Mouse (Mus musculus) gastrocnemius, adult 18-20 months (tissue): Measurements from ENCODE around the gene Hbq1b. TPM values are rescaled to one million over a fixed set of nuclear protein-coding genes. Genes with fewer than 3 reads are reported as not detected.
A peak's percentile ranks its signal among the peaks of the same experiment; 100 is the strongest.
"Not testable (repeated sequence)": the region's sequence is repeated elsewhere in the genome, so short reads cannot be mapped to it uniquely, and the experiment has no call there.

ENCODE experiments used
- DNase-seq: peaks from one replicate; pipeline ENCODE4 v3.0.0; 2021; ENCODE audit warnings: low spot score
- total RNA-seq, 2 experiments: library from RNA; stranded (reverse); gene quantifications; 2 replicates each; pipeline ENCODE4 v1.2.3; 2021

Gene Hbq1b
- total RNA-seq, 2 experiments from 2014 or later, result not detected

DNA sequence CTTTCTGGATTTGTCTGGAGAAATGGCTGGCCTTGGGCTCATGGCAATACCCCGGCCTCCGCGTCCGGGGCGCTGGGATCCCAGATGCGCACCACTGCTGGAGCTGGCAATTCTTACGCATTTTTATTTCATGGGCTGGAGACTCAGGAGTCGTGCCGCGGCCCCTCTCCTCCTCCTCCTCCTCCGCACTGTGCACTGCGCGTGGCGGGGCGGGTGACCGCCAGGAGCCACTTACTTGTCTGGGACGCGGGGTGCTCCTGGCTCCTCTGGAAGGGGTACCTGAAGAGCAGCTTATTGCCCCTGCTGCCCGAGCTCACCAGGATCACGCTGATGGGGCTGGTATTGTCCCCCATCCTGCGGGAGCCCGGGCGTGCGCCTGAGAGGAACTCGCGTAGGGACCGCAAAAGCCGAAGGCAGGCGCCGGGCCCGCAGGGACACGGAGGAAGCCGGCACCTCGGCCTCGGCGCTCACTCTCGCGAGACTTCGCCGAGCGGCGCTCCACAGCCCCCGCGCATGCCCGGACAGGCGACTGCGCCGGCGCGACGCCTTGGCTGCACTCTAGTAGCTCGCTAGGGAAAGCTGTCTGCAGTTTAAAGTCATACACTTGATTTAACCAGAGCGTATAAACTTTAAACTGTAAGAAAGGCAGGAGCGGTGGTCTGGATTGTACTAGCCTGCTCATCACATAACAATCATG, 19.4 kb upstream of the Hbq1b start, which contains the start of gene Nprl3:
Gene Nprl3 (minus strand): TSS at position 520 of the 697 bp plus-strand sequence.
- peak; percentile 95 for DNase-seq

DNA sequence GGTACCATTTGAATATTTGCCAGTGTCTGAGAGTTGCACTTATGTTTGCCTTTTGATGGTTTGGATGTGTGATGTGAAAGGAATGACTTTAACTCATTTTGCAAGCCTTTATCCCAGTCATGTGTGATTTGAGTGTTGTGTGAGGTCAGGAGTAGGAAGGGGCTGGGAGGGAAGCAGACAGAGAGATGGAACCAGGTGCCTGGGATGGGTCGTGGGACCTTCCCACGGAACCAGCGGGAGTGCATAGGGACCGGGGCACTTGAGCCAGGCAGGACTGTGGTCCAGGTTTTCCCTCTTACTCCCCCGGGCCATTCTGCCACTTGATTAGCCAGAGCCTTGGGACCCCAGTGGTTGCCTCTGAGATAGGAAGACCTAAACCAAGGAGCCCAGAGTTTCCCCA, 18.8 kb upstream of the Hbq1b start:
- DNase-seq, result no peak

DNA sequence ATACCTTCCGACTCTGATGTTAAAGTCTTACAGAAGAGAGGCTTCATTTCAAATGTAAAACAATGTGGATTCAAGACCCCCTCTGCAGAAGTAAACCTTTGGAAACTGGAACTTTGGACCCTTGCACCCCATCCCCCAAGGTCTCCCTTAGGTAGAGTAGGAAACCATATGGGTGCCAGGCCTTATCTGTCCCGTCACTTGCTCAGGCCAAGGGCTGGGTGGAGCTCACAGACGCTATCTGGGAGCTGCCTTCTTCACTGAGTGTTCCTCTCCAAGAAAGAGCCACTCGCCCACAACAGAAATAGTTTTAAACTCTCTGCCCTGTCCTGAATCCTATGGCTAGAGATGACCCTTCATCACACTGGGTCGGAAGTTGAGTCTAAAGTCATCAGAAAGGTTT, 17.8 kb upstream of the Hbq1b start:
- DNase-seq, result no peak

DNA sequence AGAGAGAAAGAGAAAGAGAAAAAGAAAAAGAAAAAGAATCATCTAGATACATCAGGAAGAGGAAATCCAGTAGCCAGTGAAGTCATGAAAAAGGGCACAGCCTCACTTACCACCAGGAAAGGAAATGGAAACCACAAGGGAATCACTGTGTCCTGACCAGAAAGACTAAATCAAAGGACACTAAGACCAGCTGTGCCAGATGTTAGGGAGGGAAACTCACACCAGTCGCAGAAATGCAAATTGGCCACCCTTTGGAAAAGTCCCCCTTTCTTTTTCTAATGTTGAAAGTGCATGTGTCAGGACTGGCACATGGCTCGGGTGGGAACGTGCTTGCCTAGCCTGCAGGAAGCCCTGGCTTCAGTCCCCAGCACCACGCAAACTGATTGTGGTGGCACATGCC, 15.6 kb upstream of the Hbq1b start:
- DNase-seq, result no peak

DNA sequence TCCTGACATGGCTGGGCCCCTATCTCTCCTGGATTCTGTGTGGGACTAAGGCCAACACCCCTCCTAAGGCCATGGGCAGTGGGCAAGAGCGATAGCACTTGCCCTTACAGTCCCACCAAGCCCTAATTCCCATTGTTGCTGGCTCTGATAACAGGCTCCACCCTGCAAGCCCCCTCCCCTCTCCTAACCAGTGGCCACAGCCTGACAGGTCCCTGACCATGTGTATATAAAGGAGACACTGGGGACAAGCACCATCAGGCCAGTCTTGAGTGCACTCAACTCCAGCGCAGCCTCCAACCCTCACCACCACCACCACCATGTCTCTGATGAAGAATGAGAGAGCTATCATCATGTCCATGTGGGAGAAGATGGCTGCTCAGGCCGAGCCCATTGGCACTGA, 10.4 kb upstream of the Hbq1b start, which contains the start of gene Hba-x:
Gene Hba-x (plus strand): TSS at position 54 of the 400 bp plus-strand sequence.
- DNase-seq, result no peak

DNA sequence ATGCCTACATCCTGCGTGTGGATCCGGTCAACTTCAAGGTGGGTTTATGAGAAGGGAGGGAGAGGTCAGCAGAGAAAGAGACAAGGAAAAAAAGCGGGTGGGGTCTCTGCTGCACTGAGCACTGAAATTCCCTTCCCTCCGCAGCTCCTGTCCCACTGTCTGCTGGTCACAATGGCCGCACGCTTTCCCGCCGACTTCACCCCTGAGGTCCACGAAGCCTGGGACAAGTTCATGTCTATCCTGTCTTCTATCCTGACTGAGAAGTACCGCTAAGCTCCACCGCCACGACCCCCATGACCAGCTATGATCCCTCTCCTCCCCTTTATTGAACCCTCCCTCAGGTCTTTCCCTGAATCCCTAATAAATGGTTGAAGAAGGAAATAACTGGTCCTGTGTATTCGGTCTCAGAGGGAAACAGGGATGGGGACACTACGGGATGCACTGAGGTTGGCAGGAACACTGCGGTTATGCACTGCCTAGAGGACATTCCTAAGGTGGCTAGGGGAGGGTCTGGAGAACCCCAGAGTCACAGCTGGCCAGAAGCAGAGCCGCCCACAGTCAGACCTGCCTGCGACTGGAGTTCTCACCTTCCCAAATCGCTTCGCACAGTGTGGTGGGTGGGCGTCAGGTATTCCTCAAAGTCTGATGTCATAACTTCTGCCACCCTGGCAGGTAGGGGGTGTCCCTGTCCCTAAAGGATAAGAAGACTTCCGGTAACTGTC, 8.9 kb upstream of the Hbq1b start:
- no peak for DNase-seq

DNA sequence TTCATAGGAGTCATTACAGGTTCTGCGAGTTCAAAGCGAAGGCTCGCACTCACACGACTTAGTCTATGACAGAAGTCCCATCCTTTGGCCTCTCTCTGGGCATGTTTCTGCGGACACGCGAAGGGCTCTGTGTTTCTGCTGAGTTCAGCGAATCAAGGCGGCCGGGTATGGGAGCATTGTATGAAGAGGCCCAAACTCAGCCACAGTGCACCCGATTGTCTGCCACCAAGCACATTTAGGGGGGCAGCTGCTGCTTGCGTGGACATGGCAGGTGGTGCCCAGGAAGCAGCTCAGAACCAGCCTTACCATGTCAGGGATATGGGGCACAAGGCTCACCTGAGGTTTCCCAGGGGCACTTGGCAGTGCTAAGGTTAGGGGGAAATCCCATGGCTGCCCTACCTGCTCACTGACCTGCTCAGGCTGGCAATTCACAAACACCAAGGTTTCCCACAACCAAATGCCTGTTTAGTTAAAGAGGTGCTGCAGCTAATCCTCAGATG, 8.3 kb upstream of the Hbq1b start:
- no peak for DNase-seq

DNA sequence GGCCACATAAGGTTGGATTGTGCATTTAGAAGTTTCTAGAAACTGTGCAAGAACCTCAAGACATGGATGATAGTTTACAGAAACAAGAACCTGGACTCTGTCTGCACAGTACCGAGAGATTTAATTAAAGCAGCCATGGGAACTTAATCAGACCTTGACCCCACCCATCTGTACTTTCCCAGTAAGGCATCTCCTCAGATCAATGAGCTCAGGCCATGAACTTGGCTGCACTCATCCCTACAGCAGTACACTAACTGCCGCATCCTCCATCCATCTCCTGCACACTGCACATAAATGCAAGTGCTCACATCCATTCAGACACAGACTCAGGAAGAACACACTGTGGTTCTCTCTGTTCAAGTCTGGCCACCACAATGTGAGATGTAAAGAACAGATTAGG, 6.1 kb upstream of the Hbq1b start:
- DNase-seq, result no peak

DNA sequence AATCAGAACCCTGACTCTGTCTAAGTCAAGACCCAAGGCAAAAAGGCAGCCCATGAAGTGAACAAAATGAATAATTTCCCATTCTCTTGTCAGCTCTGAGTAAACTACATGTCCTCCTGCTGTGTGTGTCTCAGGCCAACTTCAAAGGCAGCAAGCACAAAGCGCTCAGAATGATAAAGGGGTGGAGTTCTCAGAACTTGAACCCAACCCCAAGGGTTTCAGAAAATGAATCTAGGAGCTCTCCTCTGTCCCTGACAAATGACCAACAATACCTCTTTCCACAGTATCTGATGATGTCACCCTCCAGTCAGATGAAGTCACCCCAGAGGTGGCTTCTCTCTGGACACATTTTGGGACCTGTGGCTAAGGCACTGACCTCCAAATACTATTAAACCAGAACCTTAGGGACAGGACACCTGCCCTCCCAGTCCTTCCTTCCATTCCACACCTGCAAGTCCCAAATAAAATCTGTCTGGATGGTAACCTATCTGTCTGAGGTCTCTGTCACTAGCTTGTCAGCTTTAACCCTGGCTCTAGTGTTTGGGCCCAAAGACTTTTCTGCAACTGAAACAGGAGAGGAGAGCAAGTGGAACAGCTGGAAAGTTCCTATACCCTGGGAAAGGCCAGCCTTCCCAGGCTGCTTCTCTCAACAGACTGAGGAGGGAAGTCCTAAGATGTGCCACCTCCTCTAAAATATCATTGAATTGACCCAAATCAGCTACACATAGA, 5.2 kb upstream of the Hbq1b start:
- no peak for DNase-seq

DNA sequence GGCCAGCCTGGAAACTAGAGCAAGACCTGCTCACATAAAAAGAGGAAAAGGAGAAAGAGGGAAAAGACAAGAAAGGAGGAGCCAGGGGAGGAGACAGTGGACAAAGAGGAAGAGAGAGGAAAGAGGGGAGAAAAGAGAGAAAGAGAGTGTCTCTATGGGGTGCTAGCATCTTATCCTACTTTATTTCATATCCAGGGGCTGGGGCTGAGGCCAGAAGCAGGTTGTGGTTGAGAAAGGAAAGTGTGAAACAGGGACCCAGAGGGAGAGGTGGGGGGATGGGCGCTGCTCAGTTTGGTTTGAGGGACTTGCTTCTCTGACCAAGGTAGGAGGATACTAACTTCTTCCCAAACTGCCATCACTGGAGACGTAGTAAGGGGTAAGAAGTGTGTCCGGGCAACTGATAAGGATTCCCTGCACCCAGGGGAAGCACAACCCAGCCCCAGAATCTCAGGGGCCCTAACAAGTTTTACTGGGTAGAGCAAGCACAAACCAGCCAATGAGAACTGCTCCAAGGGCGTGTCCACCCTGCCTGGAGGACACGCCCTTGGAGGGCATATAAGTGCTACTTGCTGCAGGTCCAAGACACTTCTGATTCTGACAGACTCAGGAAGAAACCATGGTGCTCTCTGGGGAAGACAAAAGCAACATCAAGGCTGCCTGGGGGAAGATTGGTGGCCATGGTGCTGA, 3.5 kb upstream of the Hbq1b start, which contains the start of gene Hba-a1:
Gene Hba-a1 (plus strand): TSS at position 421 of the 687 bp plus-strand sequence.
- DNase-seq, result not testable (repeated sequence)

DNA sequence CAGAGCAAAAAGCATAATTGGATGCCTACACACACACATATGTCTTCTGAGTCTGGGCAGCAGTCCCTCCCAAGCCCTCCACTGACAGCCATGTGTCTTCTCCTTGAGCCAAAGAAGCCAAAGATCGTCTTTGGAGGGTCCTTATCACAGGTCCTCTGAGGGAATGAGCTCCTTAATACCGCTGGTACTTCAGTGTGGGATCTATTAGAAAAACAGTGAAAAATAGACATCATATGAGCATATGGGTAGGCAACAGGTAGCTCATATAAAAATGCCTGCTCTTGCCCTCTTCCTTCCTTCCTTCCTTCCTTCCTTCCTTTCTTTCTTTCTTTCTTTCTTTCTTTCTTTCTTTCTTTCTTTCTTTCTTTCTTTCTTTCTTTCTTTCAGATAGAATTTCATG, 2.2 kb upstream of the Hbq1b start:
- DNase-seq, result not testable (repeated sequence)

DNA sequence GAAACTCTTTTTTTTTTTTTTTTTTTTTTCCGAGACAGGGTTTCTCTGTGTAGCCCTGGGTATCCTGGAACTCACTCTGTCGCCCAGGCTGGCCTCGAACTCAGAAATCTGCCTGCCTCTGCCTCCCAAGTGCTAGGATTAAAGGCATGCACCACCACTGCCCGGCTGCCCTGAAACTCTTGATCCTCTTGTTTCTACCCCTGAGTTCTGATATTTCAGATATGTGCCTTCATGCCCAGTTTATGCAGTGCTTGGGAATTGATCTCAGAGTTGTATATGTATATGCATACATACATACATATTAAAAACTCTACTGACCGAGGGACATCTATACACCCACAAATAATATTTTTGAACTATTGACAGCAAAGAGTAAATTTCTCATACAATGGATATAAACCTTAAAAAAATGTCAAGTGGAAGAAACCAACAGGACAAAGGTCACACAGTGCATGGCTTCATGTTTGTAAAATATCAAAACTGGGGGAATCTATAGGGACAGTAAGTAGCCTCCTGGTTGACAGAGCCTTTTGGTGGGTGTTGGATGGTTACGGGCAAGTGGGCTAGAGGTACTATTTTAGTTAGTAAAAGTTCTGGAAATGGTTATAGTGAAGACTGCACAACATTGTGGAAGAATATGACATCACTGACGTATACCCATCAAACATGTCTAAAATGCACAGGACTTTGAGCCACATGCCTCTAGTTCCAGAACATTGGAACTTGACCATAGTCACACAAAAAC, 1.6 kb upstream of the Hbq1b start:
- no peak for DNase-seq

DNA sequence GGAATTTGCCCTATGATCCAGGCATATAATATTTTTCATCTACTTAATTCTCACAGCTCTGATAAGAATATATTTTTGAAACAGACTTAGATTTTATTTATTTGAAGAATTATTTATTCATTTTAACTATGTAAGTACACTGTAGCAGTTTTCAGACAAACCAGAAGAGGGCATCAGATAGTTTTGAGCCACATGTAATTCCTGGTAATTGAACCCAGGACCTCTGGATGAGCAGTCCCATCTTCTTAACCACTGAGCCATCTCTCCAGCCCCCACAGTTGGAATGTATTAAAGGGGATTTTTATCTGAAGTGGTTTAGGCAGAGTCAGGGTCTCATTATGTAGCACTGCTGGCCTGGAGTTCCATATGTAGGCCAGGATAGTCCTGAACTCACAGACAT, 878 bp upstream of the Hbq1b start:
- not testable (repeated sequence) for DNase-seq

DNA sequence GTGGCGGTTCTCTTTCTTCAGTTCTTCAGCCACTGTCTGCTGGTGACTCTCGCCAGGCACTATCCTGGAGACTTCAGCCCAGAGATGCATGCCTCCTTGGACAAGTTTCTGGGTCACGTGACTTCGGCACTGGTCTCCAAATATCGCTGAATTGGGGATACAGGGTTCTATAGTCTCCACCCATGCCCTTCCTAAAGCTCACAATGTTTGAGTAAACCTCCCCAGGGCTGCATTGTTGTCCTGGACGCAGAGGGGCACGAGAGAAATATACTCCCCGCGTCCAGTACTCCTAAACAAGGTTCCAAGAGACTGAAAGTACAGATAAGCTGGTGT, 694 bp downstream of the Hbq1b start:
- no peak for DNase-seq

DNA sequence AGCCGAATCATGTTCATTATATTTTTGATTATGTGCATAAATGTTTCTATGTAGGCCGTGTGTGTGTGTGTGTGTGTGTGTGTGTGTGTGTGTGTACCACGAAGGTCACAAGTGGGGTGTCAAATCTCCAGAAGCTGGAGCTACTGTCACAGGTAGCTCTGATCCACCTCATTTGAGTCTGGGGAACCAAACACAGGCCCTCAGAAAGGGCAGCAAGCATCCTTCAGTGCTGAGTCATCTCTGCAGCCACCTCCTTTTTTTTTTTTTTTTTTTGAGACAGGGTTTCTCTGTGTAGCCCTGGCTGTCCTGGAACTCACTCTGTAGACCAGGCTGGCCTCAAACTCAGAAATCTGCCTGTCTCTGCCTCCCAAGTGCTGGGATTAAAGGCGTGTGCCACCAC, 6.1 kb downstream of the Hbq1b start:
- not testable (repeated sequence) for DNase-seq

DNA sequence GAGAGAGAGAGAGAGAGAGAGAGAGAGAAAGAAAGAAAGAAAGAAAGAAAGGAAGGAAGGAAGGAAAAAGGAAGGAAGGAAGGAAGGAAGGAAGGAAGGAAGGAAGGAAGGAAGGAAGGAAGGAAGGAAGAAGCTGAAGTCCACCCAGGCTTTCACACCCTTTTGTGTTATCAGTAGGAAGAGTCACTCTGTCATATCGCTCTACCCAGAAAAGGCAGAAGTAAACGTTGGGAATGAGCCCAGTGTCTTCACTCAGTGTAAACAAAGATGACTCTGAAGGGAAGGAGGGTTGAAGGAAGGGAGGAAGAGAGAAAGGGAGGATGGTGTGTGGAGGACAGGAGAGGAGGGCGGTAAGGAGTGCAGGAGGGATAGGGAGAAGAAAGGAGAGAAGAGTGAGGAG, 6.7 kb downstream of the Hbq1b start:
- DNase-seq, result not testable (repeated sequence)

DNA sequence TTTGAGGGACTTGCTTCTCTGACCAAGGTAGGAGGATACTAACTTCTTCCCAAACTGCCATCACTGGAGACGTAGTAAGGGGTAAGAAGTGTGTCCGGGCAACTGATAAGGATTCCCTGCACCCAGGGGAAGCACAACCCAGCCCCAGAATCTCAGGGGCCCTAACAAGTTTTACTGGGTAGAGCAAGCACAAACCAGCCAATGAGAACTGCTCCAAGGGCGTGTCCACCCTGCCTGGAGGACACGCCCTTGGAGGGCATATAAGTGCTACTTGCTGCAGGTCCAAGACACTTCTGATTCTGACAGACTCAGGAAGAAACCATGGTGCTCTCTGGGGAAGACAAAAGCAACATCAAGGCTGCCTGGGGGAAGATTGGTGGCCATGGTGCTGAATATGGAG, 9.4 kb downstream of the Hbq1b start, which contains the start of gene Hba-a2:
Gene Hba-a2 (plus strand): TSS at position 287 of the 400 bp plus-strand sequence.
- not testable (repeated sequence) for DNase-seq

DNA sequence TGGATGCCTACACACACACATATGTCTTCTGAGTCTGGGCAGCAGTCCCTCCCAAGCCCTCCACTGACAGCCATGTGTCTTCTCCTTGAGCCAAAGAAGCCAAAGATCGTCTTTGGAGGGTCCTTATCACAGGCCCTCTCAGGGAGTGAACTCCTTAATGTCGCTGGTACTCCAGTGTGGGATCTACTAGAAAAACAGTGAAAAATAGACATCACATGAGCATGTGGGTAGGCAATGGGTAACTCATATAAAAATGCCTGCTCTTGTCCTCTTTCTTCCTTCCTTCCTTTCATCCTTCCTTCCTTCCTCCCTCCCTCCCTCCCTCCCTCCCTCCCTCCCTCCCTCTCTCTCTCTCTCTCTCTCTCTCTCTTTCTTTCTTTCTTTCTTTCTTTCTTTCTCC, 10.7 kb downstream of the Hbq1b start:
- not testable (repeated sequence) for DNase-seq

DNA sequence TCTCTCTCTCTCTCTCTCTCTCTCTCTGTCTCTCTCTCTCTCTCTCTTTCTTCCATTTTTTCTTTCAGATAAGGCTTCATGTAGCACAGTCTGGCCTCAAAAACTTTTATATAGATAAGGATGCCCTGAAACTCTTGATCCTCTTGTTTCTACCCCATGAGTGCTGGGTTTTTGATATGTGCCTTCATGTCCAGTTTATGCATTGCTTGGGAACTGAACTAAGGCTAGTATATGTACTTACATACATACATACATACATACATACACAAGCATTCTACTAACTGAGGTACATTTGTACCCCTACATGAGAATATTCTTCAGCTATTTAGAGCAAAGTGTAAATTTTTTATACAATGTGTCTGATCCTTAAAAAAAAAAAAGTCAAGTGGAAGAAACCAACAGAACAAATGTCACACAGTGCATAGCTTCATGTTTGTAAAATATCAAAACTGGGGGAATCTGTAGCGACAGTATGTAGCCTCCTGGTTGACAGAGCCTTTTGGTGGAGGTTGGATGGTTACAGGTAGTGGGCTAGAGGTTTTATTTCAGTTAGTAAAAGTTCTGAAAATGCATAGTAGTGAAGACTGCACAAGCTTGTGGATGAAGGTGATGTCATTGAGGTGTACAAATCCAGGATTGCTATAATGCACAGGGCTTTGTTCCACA, 11.2 kb downstream of the Hbq1b start:
- DNase-seq, result no peak

DNA sequence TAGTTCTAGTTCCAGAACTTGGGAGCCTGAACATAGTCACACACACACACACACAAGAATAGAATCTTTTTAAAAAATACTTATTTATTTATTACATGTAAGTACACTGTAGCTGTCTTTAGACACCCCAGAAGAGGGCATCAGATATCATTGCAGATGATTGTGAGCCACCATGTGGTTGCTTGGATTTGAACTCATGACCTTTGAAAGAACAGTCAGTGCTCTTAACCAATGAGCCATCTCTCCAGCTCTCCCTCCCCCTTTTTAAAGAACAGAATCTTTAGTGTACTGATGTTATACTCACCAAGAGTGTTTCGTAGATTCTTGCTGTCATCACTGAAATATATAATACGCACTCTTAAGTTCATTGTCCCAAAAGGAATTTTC, 11.8 kb downstream of the Hbq1b start:
- DNase-seq, result no peak
